Mouse (Mus musculus) forebrain, embryonic 13.5 days (tissue): Measurements from ENCODE around the gene Vmo1. TPM values are rescaled to one million over a fixed set of nuclear protein-coding genes. Genes with fewer than 3 reads are reported as not detected.
"Not testable (repeated sequence)": the region's sequence is repeated elsewhere in the genome, so short reads cannot be mapped to it uniquely, and the experiment has no call there.

Experiments
- ATAC-seq: fragments of 200-750 bp; cut with Nextera tagmentation; 2 replicates; pipeline ENCODE4 v1.8.0; 2017
- H3K27ac ChIP-seq: fragments of 300-500 bp; sonication (generic); 2 replicates; pipeline ENCODE4 v1.5.1; 2015; ENCODE audit warnings: inconsistent platforms, mild to moderate bottlenecking, moderate library complexity
- H3K27me3 ChIP-seq: fragments of 300-500 bp; sonication (generic); 2 replicates; pipeline ENCODE4 v1.6.1; 2015; ENCODE audit warnings: mild to moderate bottlenecking, inconsistent platforms
- H3K36me3 ChIP-seq: fragments of 300-500 bp; sonication (generic); 2 replicates; pipeline ENCODE4 v1.6.1; 2015; ENCODE audit warnings: mild to moderate bottlenecking, inconsistent platforms; ENCODE audit not compliant: poor library complexity, severe bottlenecking
- H3K4me1 ChIP-seq: fragments of 300-500 bp; sonication (generic); 2 replicates; pipeline ENCODE4 v1.6.1; 2015; ENCODE audit warnings: inconsistent platforms
- H3K4me2 ChIP-seq: fragments of 300-500 bp; sonication (generic); 2 replicates; pipeline ENCODE4 v1.6.1; 2015; ENCODE audit warnings: inconsistent platforms, mild to moderate bottlenecking, moderate library complexity
- H3K4me3 ChIP-seq: fragments of 300-500 bp; sonication (generic); 2 replicates; pipeline ENCODE4 v1.5.1; 2015; ENCODE audit warnings: mild to moderate bottlenecking, inconsistent platforms
- H3K9ac ChIP-seq: fragments of 300-500 bp; sonication (generic); 2 replicates; pipeline ENCODE4 v1.6.1; 2015; ENCODE audit warnings: mild to moderate bottlenecking, inconsistent platforms
- H3K9me3 ChIP-seq: fragments of 300-500 bp; sonication (generic); replicated peaks from 2 replicates; pipeline ENCODE4 v1.6.1; 2016; ENCODE audit warnings: inconsistent platforms
- WGBS: fragments of 180-500 bp; shearing (Covaris S2); methylation state at CpG from one replicate; pipeline ENCODE4 v1.1.7; 2015; 5-methylcytosine and 5-hydroxymethylcytosine counted together
- polyA plus RNA-seq: library from polyadenylated mRNA; unstranded; fragments of >200 nt; fragmentation: Nextera tagmentation; extraction: Ambion mirVana; gene quantifications from 2 replicates; pipeline ENCODE4 v1.2.1, GENCODE M21; 2015

Gene Vmo1
- polyA plus RNA-seq, 1 experiment from 2014 or later = not detected

DNA sequence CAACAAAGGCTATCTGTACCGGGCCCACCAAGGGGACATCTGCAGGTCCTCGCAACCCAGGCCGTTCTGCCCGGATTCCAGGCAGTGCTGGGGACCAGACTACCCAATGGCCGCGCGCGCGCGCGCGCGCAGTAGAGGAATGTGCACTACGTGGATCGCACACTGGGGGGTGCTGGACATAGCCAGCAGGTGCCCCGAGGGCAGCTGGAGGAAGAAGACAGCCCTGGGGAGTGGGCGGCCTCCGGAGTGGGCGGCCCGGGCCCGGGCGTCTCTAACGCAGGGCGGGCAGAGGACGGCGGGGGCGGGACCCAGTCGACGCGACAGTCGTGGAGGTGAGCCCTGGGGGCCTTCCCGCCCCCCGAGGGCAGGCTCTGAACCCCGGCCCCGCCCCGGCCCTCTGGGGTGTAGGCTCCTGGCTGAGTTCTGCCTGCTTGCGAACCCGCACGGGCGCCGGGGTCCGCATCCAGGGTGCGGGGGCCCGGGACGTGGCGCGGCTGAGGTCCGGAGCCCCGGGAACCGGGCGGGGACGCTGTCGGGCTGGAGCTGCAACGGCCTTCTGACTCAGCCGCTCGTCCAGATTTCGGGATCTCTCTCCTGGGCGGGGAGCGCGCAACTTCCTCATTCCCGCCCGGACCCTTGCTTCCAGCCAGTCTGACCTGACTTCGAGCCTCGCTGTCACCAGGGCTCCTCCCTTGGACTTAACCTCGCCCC, 25.6 kb upstream of the Vmo1 start, which contains the start of gene Pld2:
Pld2 (plus strand) TSS at position 188 of the 711 bp plus-strand sequence.
- Histone ChIP-seq H3K9ac (peak within 1 kb of the TSS; percentile 63), H3K9me3 (no peaks in the 10 kb centered on the region), H3K27me3 (peaks cover 35% of the 10 kb centered on the region), H3K36me3 (no peaks in the 10 kb centered on the region), H3K4me3 (peak within 1 kb of the TSS; percentile 52), H3K4me1 (peaks cover 12% of the 10 kb centered on the region), H3K27ac (no peak within 1 kb of the TSS), H3K4me2 (peak within 1 kb of the TSS; percentile 85)
- peak; percentile 70 for ATAC-seq
- WGBS = under 1% methylated on average over 55 of the region's 65 CpGs

DNA sequence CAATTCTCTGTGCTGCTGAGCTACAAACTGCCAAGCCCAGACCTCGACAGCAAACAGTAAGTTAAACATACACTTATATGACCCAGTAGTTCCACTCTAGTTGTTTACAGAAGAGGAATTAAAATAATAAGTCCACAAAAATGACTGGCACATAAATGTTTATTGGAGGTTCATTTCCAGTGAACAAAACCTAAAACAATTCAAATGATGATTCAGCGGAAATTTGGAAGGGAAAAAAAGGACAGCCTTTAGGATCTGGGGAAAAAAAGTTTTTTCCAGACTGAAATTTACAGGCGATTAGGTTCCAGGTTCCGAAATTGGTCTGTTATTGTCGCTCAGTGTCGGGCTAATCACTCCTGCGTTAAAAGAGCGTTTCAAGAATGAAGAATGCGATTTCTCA, 25.0 kb upstream of the Vmo1 start:
- 18% methylated on average over 9 of the region's 9 CpGs for WGBS
- H3K4me2 ChIP-seq = peak overlapping the region; percentile 85
- H3K27ac ChIP-seq = no peak overlapping the region
- no peaks in the 10 kb centered on the region for H3K36me3 ChIP-seq
- peak overlapping the region; percentile 63 for H3K9ac ChIP-seq
- no peaks in the 10 kb centered on the region for H3K9me3 ChIP-seq
- H3K27me3 ChIP-seq = peaks cover 35% of the 10 kb centered on the region
- H3K4me1 ChIP-seq = peaks cover 12% of the 10 kb centered on the region
- peak overlapping the region; percentile 52 for H3K4me3 ChIP-seq
- ATAC-seq = no peak

DNA sequence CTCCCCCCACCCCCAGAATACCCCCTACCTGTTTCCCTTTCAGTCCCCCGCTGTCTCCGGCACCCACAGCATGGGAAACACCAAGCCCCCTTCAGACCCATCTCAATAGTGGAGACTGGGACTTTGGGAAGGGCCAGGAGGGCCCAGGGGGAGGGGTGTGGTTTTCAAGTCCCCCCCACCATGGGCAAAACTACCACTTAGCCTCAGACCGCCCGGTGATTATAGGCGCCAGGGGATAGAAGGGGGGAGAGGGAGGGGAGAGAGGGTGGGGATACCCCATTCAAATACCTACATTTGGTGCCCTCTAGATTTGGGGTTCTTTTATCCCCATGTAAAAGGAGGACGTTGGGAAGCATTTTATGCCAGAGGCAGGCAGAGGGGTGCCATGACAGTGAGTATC, 18.4 kb upstream of the Vmo1 start, which contains the start of gene Gm40193:
Gm40193 (minus strand) TSS at position 101 of the 400 bp plus-strand sequence.
- Histone ChIP-seq H3K36me3 (peaks cover 15% of the 10 kb centered on the region), H3K27me3 (0 out of 2 replicates have a peak, but pooled peaks cover 4% of the 10 kb centered on the region), H3K27ac (no peak within 1 kb of the TSS), H3K9ac (no peak within 1 kb of the TSS), H3K4me2 (no peak within 1 kb of the TSS), H3K4me1 (no peaks in the 10 kb centered on the region), H3K9me3 (no peaks in the 10 kb centered on the region), H3K4me3 (no peak within 1 kb of the TSS)
- no peak for ATAC-seq
- WGBS = 77% methylated on average over 6 of the region's 6 CpGs

DNA sequence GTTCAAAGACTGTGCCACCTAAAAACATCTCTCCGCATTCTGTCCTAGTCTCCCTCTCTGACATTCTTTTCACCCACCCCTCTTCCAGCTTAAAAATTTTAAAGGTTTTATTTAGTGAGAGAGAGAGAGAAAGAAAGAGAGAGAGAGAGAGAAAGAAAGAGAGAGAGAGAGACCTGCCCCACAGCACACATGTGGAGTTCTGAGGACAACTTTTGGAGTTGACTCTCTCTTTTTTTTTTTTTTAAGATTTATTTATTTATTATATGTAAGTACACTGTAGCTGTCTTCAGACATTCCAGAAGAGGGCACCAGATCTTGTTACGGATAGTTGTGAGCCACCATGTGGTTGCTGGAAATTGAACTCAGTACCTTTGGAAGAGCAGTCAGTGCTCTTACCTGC, 16.6 kb upstream of the Vmo1 start:
- Histone ChIP-seq H3K36me3 (peaks cover 30% of the 10 kb centered on the region), H3K4me1 (peaks cover 12% of the 10 kb centered on the region)
- not testable (repeated sequence) for ATAC-seq, H3K9ac ChIP-seq, H3K27ac ChIP-seq, H3K9me3 ChIP-seq, H3K4me2 ChIP-seq, H3K27me3 ChIP-seq, H3K4me3 ChIP-seq
- 78% methylated on average over 2 of the region's 2 CpGs for WGBS

DNA sequence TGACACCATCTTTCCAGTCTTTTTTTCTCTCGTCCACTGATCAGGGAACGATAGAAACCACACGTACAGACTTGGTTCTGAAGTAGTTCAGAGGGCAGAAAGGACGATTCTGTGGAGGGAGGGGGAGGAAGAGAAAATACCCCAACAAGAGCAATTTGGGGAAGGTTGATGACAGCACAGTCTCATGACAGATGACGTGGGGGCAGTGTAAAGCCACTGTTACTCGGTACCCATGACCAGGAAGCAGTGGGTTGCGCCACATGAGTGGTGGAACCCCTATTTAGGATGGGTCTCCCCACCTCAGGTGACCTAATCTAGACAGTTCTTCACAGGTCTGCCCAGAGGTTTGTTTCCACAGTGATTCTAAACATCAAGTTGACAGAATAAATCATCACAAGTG, 14.2 kb upstream of the Vmo1 start:
- no peak for ATAC-seq
- 85% methylated on average over 7 of the region's 7 CpGs for WGBS
- peaks cover 17% of the 10 kb centered on the region for H3K4me1 ChIP-seq
- peaks cover 30% of the 10 kb centered on the region for H3K36me3 ChIP-seq
- H3K4me3 ChIP-seq = no peak overlapping the region
- H3K27me3 ChIP-seq = no peaks in the 10 kb centered on the region
- H3K4me2 ChIP-seq = no peak overlapping the region
- H3K9me3 ChIP-seq = no peaks in the 10 kb centered on the region
- H3K9ac ChIP-seq = no peak overlapping the region
- no peak overlapping the region for H3K27ac ChIP-seq

- Histone ChIP-seq H3K9me3 (no peaks in the 10 kb centered on the region), H3K4me2 (peak overlapping the region; percentile 88), H3K27me3 (no peaks in the 10 kb centered on the region), H3K4me1 (peaks cover 17% of the 10 kb centered on the region), H3K9ac (peak overlapping the region; percentile 78; the same call in 1 of the 2 replicates), H3K36me3 (peaks cover 30% of the 10 kb centered on the region), H3K27ac (no peak overlapping the region), H3K4me3 (peak overlapping the region; percentile 67)
- 87% methylated on average over 12 of the region's 12 CpGs for WGBS
- no peak for ATAC-seq
These were observed 11.8 kb upstream of the Vmo1 start for GRCm38 (mm10) chr11:70526211-70526610.

DNA sequence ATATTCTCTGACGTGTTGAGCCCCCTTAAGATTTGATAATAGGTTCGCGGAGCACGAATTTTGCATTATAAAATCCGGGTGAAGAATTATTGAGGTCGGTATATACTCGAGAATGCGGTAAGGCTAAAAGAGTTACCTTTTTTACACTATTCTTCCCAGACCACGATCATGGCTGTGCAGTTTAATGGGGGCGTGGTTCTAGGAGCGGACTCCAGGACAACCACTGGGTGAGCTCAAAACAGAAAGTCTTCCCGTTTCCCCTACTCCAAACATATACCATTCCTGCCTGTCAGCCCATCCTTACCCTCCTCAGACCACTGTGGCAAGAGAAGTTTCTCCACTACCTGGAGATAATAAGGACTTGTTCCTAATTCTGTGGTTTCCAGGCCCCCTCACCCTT, 11.3 kb upstream of the Vmo1 start:
- Histone ChIP-seq H3K36me3 (peaks cover 30% of the 10 kb centered on the region), H3K4me2 (peak overlapping the region; percentile 88), H3K4me3 (peak overlapping the region; percentile 67), H3K9me3 (no peaks in the 10 kb centered on the region), H3K27ac (no peak overlapping the region), H3K4me1 (peaks cover 17% of the 10 kb centered on the region), H3K27me3 (no peaks in the 10 kb centered on the region), H3K9ac (peak overlapping the region; percentile 78)
- 4% methylated on average over 12 of the region's 12 CpGs for WGBS
- peak; percentile 31 for ATAC-seq

DNA sequence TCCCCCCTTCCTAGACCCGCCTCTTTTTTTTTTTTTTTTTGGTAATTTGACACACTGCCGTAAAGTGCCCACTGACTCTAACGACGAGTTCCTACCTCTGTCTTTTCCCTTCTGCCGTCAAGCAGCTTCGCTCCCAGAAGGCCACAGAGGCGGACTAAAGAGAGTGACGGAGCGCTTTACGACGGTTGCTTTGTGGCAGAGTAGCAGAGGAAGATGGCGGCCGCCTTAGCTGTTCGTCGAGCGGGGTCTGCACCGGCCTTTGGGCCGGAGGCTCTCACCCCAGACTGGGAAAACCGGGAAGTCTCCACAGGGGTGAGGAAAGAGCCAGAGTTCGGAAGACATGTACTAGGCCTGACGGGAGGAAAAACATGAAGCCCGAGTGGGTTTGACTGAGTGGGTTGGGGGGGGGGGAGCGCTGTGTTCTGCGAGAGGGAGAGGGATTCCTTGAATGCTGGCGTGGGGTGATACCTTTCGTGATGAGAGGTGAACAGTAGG, 10.8 kb upstream of the Vmo1 start, which contains the start of gene Psmb6:
Psmb6 (plus strand) TSS at position 184 of the 495 bp plus-strand sequence.
- Histone ChIP-seq H3K27ac (no peak within 1 kb of the TSS; the same call in 1 of the 2 replicates), H3K4me2 (peak within 1 kb of the TSS; percentile 88), H3K4me1 (peaks cover 20% of the 10 kb centered on the region), H3K4me3 (peak within 1 kb of the TSS; percentile 67), H3K9me3 (no peaks in the 10 kb centered on the region), H3K9ac (peak within 1 kb of the TSS; percentile 78), H3K27me3 (0 out of 2 replicates have a peak, but pooled peaks cover 2% of the 10 kb centered on the region), H3K36me3 (peaks cover 30% of the 10 kb centered on the region)
- WGBS = under 1% methylated on average over 25 of the region's 26 CpGs
- ATAC-seq = peak; percentile 96

DNA sequence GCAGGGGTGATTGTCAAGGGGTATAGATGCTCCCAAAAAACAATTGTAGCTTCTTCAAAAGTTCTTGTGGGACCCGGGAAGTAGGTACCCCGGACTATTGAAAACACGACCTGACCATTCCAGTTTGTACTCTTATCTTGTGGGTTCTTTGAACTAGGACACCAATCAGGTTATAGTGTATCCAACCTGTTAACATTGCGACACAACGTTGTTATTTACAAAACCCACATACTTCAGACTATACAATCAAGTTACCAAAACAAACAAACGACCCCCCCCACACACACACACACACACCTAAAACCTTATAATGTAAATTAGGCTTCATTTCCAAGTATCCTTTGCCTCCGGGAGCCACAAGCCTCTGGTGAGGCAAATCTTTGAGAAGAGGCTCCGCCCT, 10.4 kb upstream of the Vmo1 start:
- no peak for ATAC-seq
- Histone ChIP-seq H3K9ac (peak overlapping the region; percentile 40; the same call in 1 of the 2 replicates), H3K9me3 (no peaks in the 10 kb centered on the region), H3K4me1 (peaks cover 24% of the 10 kb centered on the region), H3K4me3 (peak overlapping the region; percentile 67), H3K36me3 (peaks cover 30% of the 10 kb centered on the region), H3K4me2 (peak overlapping the region; percentile 55), H3K27ac (no peak overlapping the region), H3K27me3 (peaks cover 6% of the 10 kb centered on the region; the same call in 1 of the 2 replicates)
- WGBS = 6% methylated on average over 8 of the region's 8 CpGs

DNA sequence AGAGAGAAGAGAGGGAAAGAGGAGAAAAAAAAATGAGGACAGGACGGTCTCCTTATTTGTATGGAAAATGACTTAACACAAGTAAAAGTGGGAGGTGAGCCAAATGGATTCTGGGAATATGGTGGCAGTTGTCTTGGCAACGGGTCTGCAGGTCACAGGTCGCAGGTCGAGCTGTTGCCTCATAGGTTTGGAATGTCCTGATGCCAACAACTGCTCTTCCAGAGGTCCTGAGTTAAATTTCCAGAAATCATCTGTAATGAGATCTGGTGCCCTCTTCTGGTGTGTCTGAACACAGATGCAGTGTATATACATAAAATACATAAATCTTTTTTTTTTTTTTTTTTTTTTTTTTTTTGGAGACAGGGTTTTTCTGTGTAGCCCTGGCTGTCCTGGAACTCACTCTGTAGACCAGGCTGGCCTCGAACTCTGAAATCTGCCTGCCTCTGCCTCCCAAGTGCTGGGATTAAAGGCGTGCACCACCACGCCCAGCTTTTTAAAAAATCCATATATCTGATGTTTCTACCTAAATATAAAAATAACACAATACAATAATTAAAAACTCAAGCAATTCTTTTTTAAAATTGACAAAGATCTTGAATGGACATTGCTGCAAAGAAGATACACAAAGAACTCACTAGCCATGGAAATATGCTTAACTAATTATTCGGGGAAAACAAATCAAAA, 9.0 kb upstream of the Vmo1 start:
- not testable (repeated sequence) for H3K9me3 ChIP-seq, H3K4me3 ChIP-seq, ATAC-seq, H3K4me2 ChIP-seq, H3K27ac ChIP-seq, H3K9ac ChIP-seq
- Histone ChIP-seq H3K27me3 (peaks cover 15% of the 10 kb centered on the region; the same call in 1 of the 2 replicates), H3K4me1 (peaks cover 24% of the 10 kb centered on the region), H3K36me3 (peaks cover 21% of the 10 kb centered on the region)
- 91% methylated on average over 8 of the region's 8 CpGs for WGBS

- H3K4me1 ChIP-seq = peaks cover 8% of the 10 kb centered on the region; the same call in 1 of the 2 replicates
- 0 out of 2 replicates have a peak, but pooled peaks have one; percentile 28 for ATAC-seq
- WGBS = 16% methylated on average over 39 of the region's 41 CpGs
- H3K36me3 ChIP-seq = no peaks in the 10 kb centered on the region
- peak overlapping the region; percentile 52 for H3K4me2 ChIP-seq
- H3K27me3 ChIP-seq = peaks cover 15% of the 10 kb centered on the region; the same call in 1 of the 2 replicates
- peak overlapping the region; percentile 55 for H3K9ac ChIP-seq
- no peaks in the 10 kb centered on the region for H3K9me3 ChIP-seq
- H3K27ac ChIP-seq = no peak overlapping the region
- peak overlapping the region; percentile 19 for H3K4me3 ChIP-seq
These were observed 5.9 kb upstream of the Vmo1 start for GRCm38 (mm10) chr11:70520178-70520769.
